Comparison of ENCODE assay signal across 11 mouse cellular contexts in the genomic region with DNA sequence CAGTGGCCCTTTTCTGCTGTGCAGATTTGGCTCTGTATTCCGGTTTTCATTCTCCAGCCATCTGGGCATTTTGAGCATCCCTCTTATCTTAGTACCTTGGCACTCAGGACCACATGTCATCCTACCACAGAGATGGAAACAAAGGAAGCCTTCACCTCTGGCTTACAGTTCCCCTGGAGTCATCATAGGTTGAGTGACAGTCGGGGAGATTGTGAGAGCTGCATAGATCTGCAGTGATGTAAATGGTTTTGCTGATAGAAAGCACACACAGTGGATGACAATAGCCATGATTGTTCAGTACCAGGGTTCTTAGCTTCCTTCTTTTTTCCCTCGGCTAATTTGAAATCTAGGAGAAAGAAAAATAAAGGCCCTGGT.
DNase-seq lines count a peak whose midpoint lies in the region; ATAC-seq and TF ChIP-seq lines count a peak whose summit lies in the region.
"Had no signal": no experiment of that assay in that cellular context is flagged by ENCODE, and none has a peak within 500 bp of the region (broad histone marks: within the 10 kb centered on the region; RNA-seq: fewer than 3 reads in every experiment).

No protein-coding gene starts in this region.

- H3K9me3 ChIP-seq in lung, embryonic 14.5 days (ENCODE audit: low read depth, low read length) = no peaks in the 10 kb centered on the region
- no peaks in the 10 kb centered on the region for H3K9me3 ChIP-seq in forebrain, embryonic 14.5 days (replicated peaks; ENCODE audit: control insufficient read depth, low read length)
- H3K9me3 ChIP-seq in hindbrain, embryonic 16.5 days (ENCODE audit: control insufficient read depth, low read length) = no peaks in the 10 kb centered on the region
- no peaks in the 10 kb centered on the region for H3K9me3 ChIP-seq in stomach, embryonic 16.5 days (replicated peaks; ENCODE audit: control insufficient read depth, low read length)

- ATAC-seq in lung, embryonic 14.5 days (ENCODE audit: insufficient read depth) = no peak
- peak; percentile 65; the same call in 1 of the 2 replicates for ATAC-seq in forebrain, embryonic 14.5 days
- ATAC-seq in hindbrain, embryonic 16.5 days = peak; percentile 82
- ATAC-seq in stomach, embryonic 16.5 days (ENCODE audit: insufficient read depth, low FRiP score) = no peak

- no peak overlapping the region for H3K4me2 ChIP-seq in lung, embryonic 14.5 days
- no peak overlapping the region for H3K4me2 ChIP-seq in forebrain, embryonic 14.5 days (ENCODE audit: low read length)
- no peak overlapping the region for H3K4me2 ChIP-seq in hindbrain, embryonic 16.5 days (ENCODE audit: low read length)
- no peak overlapping the region for H3K4me2 ChIP-seq in stomach, embryonic 16.5 days (ENCODE audit: low read depth, low read length)

- no peak overlapping the region for H3K4me3 ChIP-seq in lung, embryonic 14.5 days (ENCODE audit: low read depth, low read length)
- H3K4me3 ChIP-seq in forebrain, embryonic 14.5 days (ENCODE audit: low read depth, low read length) = no peak overlapping the region
- no peak overlapping the region for H3K4me3 ChIP-seq in hindbrain, embryonic 16.5 days (ENCODE audit: low read length)
- H3K4me3 ChIP-seq in stomach, embryonic 16.5 days (replicated peaks; ENCODE audit: low read length) = no peak overlapping the region
- H3K4me3 ChIP-seq: left cerebral cortex, adult 2 months had no signal

- H3K9ac ChIP-seq in lung, embryonic 14.5 days = no peak overlapping the region
- H3K9ac ChIP-seq in forebrain, embryonic 14.5 days (ENCODE audit: low read length) = no peak overlapping the region
- no peak overlapping the region for H3K9ac ChIP-seq in hindbrain, embryonic 16.5 days (ENCODE audit: low read depth, low read length)
- no peak overlapping the region for H3K9ac ChIP-seq in stomach, embryonic 16.5 days (ENCODE audit: low read length)

- no peaks in the 10 kb centered on the region for H3K27me3 ChIP-seq in lung, embryonic 14.5 days (ENCODE audit: insufficient read depth, low read length)
- H3K27me3 ChIP-seq in forebrain, embryonic 14.5 days (replicated peaks; ENCODE audit: control insufficient read depth, insufficient read depth, low read length) = no peaks in the 10 kb centered on the region
- no peaks in the 10 kb centered on the region for H3K27me3 ChIP-seq in hindbrain, embryonic 16.5 days (replicated peaks; ENCODE audit: control insufficient read depth, insufficient read depth, low read length)
- H3K27me3 ChIP-seq in stomach, embryonic 16.5 days (ENCODE audit: control insufficient read depth, insufficient read depth, low read length) = no peaks in the 10 kb centered on the region

- H3K36me3 ChIP-seq in lung, embryonic 14.5 days (ENCODE audit: insufficient read depth) = no peaks in the 10 kb centered on the region
- H3K36me3 ChIP-seq in forebrain, embryonic 14.5 days (ENCODE audit: control insufficient read depth, insufficient read depth, low read length) = no peaks in the 10 kb centered on the region
- no peaks in the 10 kb centered on the region for H3K36me3 ChIP-seq in hindbrain, embryonic 16.5 days (ENCODE audit: control insufficient read depth, insufficient read depth, low read length)
- no peaks in the 10 kb centered on the region for H3K36me3 ChIP-seq in stomach, embryonic 16.5 days (ENCODE audit: control insufficient read depth, insufficient read depth, low read length)

- peak overlapping the region; percentile 76 for H3K27ac ChIP-seq in lung, embryonic 14.5 days (ENCODE audit: low read depth)
- H3K27ac ChIP-seq in forebrain, embryonic 14.5 days (ENCODE audit: low read depth, low read length) = peak overlapping the region; percentile 49
- peak overlapping the region; percentile 58 for H3K27ac ChIP-seq in hindbrain, embryonic 16.5 days (ENCODE audit: low read depth, low read length)
- H3K27ac ChIP-seq in stomach, embryonic 16.5 days (ENCODE audit: low read length) = peak overlapping the region; percentile 76
- H3K27ac ChIP-seq: left cerebral cortex, adult 2 months had no signal

- WGBS in lung, embryonic 14.5 days = 51% methylated on average over 3 of the region's 3 CpGs
- WGBS in forebrain, embryonic 14.5 days = 25% methylated on average over 3 of the region's 3 CpGs
- 40% methylated on average over 3 of the region's 3 CpGs for WGBS in hindbrain, embryonic 16.5 days
- 66% methylated on average over 3 of the region's 3 CpGs for WGBS in stomach, embryonic 16.5 days

- no peak for TF ChIP-seq CTCF in lung, embryonic 14.5 days (IDR thresholded peaks at IDR 0.05; ENCODE audit: low read depth)

- no peak for DNase-seq in lung, embryonic 14.5 days
- no peak for DNase-seq in lung, adult 18-20 months
- DNase-seq in forebrain, embryonic 14.5 days (ENCODE audit: low spot score) = no peak
- DNase-seq in adrenal gland, adult 2 months = no peak
- DNase-seq in layer of hippocampus, adult 8-10 months (ENCODE audit: low spot score in 2 of 2) = no peak
- DNase-seq: adrenal gland, postnatal 14 days; lung, postnatal 14 days; thymus, postnatal 4 days had no signal

- peaks cover 38% of the 10 kb centered on the region for H3K4me1 ChIP-seq in lung, embryonic 14.5 days (ENCODE audit: insufficient read depth)
- peaks cover 13% of the 10 kb centered on the region for H3K4me1 ChIP-seq in forebrain, embryonic 14.5 days (ENCODE audit: control insufficient read depth, insufficient read depth, low read length)
- H3K4me1 ChIP-seq in hindbrain, embryonic 16.5 days (ENCODE audit: control insufficient read depth, insufficient read depth, low read depth, low read length) = no peaks in the 10 kb centered on the region
- peaks cover 45% of the 10 kb centered on the region for H3K4me1 ChIP-seq in stomach, embryonic 16.5 days (ENCODE audit: control insufficient read depth, insufficient read depth, low read length)

Comparison
In these comparisons a context has a peak if more than half of its experiments do, and no peak if none do; other contexts are left out.
1. ATAC-seq: peak in forebrain, embryonic 14.5 days (single experiment) and hindbrain, embryonic 16.5 days (single experiment); none in lung, embryonic 14.5 days (single experiment) and stomach, embryonic 16.5 days (single experiment).
2. Peak in every context shown above with its lines, with median percentiles within 50 percentile points of each other: H3K27ac ChIP-seq.